Mouse (Mus musculus): ENCODE data around the gene Scn3a. TPM values are rescaled to one million over a fixed set of nuclear protein-coding genes. Genes with fewer than 3 reads are reported as not detected.
A peak's percentile ranks its signal among the peaks of the same experiment; 100 is the strongest.
"Not testable (repeated sequence)": the region's sequence is repeated elsewhere in the genome, so short reads cannot be mapped to it uniquely, and the experiment has no call there.

The Scn3a gene
- total RNA-seq, 2 experiments from 2014 or later: 39.2 to 39.5 TPM

DNA sequence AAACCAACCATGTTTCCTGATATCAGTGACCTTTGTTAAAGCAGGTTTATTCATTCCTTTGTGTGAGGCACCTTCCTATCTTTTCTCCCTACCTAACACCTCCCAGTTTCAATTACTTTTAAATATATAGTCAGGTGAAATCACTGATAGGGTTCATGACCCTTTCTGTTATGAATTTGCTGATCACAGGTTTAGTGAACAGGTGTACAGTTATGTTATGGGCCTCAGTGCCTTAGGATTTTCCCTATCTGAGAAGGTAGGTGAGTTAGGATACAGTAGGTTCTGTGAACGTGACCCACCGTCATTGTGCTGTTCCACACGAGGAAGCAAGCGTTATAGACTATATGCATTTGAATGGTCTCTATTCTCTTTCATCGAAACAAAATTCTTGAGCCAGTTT lies 101.7 kb downstream of the Scn3a start:
- TF ChIP-seq CTCF (conservative IDR thresholded peaks at IDR 0.05): no peak
- Histone ChIP-seq H3K4me3 (no peak overlapping the region), H3K27ac (no peak overlapping the region)
- no peak for DNase-seq (ENCODE audit: low spot score in 2 of 2)

- Histone ChIP-seq H3K4me3 (no peak overlapping the region), H3K27ac (no peak overlapping the region)
- TF ChIP-seq CTCF (conservative IDR thresholded peaks at IDR 0.05): no peak
- DNase-seq (ENCODE audit: low spot score in 2 of 2): no peak
These were observed 113.7 kb downstream of the Scn3a start for GRCm38 (mm10) chr2:65453763-65454162.

GRCm38 (mm10) chr2:65451401-65452078 lies 115.9 kb downstream of the Scn3a start:
- not testable (repeated sequence) for DNase-seq (ENCODE audit: low spot score in 2 of 2); H3K4me3 ChIP-seq
- peak overlapping the region; percentile 77 for H3K27ac ChIP-seq

GRCm38 (mm10) chr2:65450449-65451360 lies 116.7 kb downstream of the Scn3a start:
- no peak for TF ChIP-seq CTCF (conservative IDR thresholded peaks at IDR 0.05)
- peak overlapping the region; percentile 77 for H3K27ac ChIP-seq
- H3K4me3 ChIP-seq: no peak overlapping the region
- peak; percentile 28 to 32 for DNase-seq (ENCODE audit: low spot score in 2 of 2)

- no peak for TF ChIP-seq CTCF (conservative IDR thresholded peaks at IDR 0.05)
- no peak for DNase-seq (ENCODE audit: low spot score in 2 of 2)
- Histone ChIP-seq H3K27ac (no peak overlapping the region), H3K4me3 (no peak overlapping the region)
These were observed 118.2 kb downstream of the Scn3a start for GRCm38 (mm10) chr2:65449126-65449828.

GRCm38 (mm10) chr2:65443082-65443481 lies 124.3 kb downstream of the Scn3a start:
- no peak for TF ChIP-seq CTCF (conservative IDR thresholded peaks at IDR 0.05)
- Histone ChIP-seq H3K27ac (no peak overlapping the region), H3K4me3 (no peak overlapping the region)
- DNase-seq (ENCODE audit: low spot score in 2 of 2): no peak

GRCm38 (mm10) chr2:65441566-65441965 lies 125.9 kb downstream of the Scn3a start:
- no peak for TF ChIP-seq CTCF (conservative IDR thresholded peaks at IDR 0.05)
- H3K27ac ChIP-seq: peak overlapping the region; percentile 91
- 0 out of 2 replicates have a peak overlapping the region, but pooled peaks have one; percentile 11 for H3K4me3 ChIP-seq
- peak; percentile 49 to 51 for DNase-seq (ENCODE audit: low spot score in 2 of 2)

GRCm38 (mm10) chr2:65441110-65441509 lies 126.3 kb downstream of the Scn3a start:
- 0 out of 2 replicates have a peak overlapping the region, but pooled peaks have one; percentile 11 for H3K4me3 ChIP-seq
- no peak for TF ChIP-seq CTCF (conservative IDR thresholded peaks at IDR 0.05)
- DNase-seq (ENCODE audit: low spot score in 2 of 2): peak in 1 of 2 experiments; percentile 37
- H3K27ac ChIP-seq: peak overlapping the region; percentile 91

DNA sequence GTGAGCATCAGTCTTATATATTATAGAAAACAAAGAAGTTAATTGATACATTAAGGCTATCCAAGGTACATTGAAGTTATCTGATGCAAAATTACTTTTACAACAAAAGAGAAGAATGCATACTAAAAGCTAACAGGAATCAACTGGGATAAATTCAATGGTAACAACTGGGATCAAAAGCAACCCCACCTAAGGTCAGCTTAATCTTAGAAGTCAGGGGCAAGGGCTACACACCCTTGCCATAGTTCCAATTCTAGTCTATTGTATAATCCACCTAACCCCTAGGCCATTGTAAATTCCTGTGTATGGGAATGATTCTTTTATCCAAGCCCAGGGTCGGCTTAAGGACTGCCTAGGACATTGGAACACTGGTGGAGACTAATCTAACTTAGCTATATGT lies 130.5 kb downstream of the Scn3a start:
- Histone ChIP-seq H3K27ac (no peak overlapping the region), H3K4me3 (no peak overlapping the region)
- TF ChIP-seq CTCF (conservative IDR thresholded peaks at IDR 0.05): no peak
- DNase-seq (ENCODE audit: low spot score in 2 of 2): no peak

GRCm38 (mm10) chr2:65423501-65423900 lies 143.9 kb downstream of the Scn3a start:
- no peak for TF ChIP-seq CTCF (conservative IDR thresholded peaks at IDR 0.05)
- Histone ChIP-seq H3K4me3 (no peak overlapping the region), H3K27ac (no peak overlapping the region)
- DNase-seq (ENCODE audit: low spot score in 2 of 2): no peak

DNA sequence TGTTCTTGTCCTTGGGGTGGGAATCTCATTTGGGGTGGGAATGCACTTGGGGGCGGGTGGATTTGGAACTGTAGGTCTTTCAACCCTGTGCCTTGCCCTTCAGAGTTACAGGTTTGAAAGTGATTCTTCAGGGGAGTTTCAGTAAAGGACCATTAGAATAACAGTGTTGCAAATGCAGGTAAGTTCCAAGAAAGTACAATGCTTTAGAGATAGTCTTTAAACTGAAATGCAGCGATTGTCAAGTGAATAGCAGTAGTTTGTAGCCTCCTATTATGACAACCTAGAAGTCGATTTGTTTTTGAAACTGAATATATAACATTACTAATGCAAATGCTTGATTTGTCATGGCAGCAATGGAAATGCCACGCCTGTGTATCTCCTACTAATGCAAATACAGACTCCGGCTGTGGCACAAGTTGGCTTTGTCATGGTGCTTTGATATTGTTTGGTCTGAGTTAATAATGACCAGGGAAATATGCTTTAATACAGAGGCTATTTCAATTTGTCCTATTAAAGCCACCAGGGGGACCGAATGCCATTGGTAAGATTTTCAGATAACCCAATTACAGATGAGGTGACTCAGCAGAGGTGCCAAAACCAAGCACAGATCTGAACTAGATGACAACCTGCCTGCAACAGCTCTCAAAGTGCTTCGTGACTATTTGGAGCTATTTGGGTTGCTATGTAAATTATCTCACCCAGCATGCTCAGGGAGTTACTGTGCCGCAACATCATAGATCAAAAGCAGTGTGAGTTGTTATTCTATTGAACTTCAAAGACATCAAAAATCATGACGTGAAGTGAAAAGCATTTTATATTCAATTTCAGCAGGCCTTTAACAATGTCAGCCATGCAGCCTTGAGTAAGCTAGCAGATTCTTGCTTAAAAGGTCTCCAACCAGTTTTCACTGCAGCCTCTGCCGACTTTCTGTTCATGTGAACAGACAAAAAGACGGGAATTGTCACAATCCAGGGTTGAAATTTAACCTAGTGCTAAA lies 145.9 kb downstream of the Scn3a start:
- Histone ChIP-seq H3K4me3 (no peak overlapping the region), H3K27ac (0 out of 2 replicates have a peak overlapping the region, but pooled peaks have one; percentile 2)
- TF ChIP-seq CTCF (conservative IDR thresholded peaks at IDR 0.05): peak; percentile 38
- no peak for DNase-seq (ENCODE audit: low spot score in 2 of 2)

DNA sequence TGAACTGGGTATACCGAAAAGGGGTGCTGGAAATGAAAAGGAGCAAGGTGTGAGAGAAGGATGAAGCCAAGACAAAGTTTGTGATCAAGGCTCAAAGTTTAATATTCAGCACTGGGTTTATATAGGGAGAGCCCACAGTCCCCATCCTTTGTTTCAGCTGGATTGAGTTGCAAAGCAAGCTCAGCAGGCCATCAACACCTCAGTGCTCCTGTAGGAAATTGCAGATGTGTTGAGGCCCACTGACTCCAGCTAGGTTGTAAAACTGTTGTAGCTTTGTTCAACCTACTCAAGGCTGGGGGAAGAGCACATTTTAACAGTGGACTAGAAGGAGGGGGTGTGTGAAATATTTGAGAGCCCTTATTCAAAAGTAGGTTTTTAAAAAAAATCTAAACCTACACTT lies 148.8 kb downstream of the Scn3a start:
- no peak for TF ChIP-seq CTCF (conservative IDR thresholded peaks at IDR 0.05)
- no peak for DNase-seq (ENCODE audit: low spot score in 2 of 2)
- Histone ChIP-seq H3K27ac (no peak overlapping the region), H3K4me3 (no peak overlapping the region)

All from layer of hippocampus, adult 2 months (tissue).